Mouse (Mus musculus) urinary bladder, postnatal 14 days (tissue): Measurements from ENCODE around the gene Ncbp2.
"Not testable (repeated sequence)": the region's sequence is repeated elsewhere in the genome, so short reads cannot be mapped to it uniquely, and the experiment has no call there.

Experiments used
- DNase-seq: peaks from one replicate; pipeline ENCODE4 v3.0.0; 2021; ENCODE audit warnings: low spot score

Gene Ncbp2

GRCm38 (mm10) chr16:31935091-31935979 is 13.0 kb upstream of the Ncbp2 start:
- DNase-seq = no peak

- no peak for DNase-seq
Measured at GRCm38 (mm10) chr16:31936568-31936967, 11.7 kb upstream of the Ncbp2 start.

GRCm38 (mm10) chr16:31938856-31939255 is 9.5 kb upstream of the Ncbp2 start:
- no peak for DNase-seq

GRCm38 (mm10) chr16:31940586-31940985 is 7.7 kb upstream of the Ncbp2 start:
- no peak for DNase-seq

- DNase-seq = peak; percentile 81
Measured at GRCm38 (mm10) chr16:31943980-31944379, 4.3 kb upstream of the Ncbp2 start.

GRCm38 (mm10) chr16:31944698-31945255 is 3.5 kb upstream of the Ncbp2 start:
- DNase-seq = no peak

GRCm38 (mm10) chr16:31945372-31945771 is 2.9 kb upstream of the Ncbp2 start:
- no peak for DNase-seq

GRCm38 (mm10) chr16:31945986-31946385 is 2.3 kb upstream of the Ncbp2 start:
- not testable (repeated sequence) for DNase-seq

GRCm38 (mm10) chr16:31947333-31947732 is 980 bp upstream of the Ncbp2 start:
- DNase-seq = no peak

GRCm38 (mm10) chr16:31947901-31948316 is 404 bp upstream of the Ncbp2 start:
- DNase-seq = no peak

GRCm38 (mm10) chr16:31963224-31963623 is 14.9 kb downstream of the Ncbp2 start:
- no peak for DNase-seq

- no peak for DNase-seq
Measured at GRCm38 (mm10) chr16:31975258-31975657, 26.9 kb downstream of the Ncbp2 start.

GRCm38 (mm10) chr16:31979501-31979900 is 31.2 kb downstream of the Ncbp2 start:
- DNase-seq = no peak

- no peak for DNase-seq
Measured at GRCm38 (mm10) chr16:31980946-31981345, 32.6 kb downstream of the Ncbp2 start.

GRCm38 (mm10) chr16:31992039-31992438 is 43.7 kb downstream of the Ncbp2 start:
- no peak for DNase-seq

GRCm38 (mm10) chr16:31993195-31993594 is 44.9 kb downstream of the Ncbp2 start:
- DNase-seq = no peak

GRCm38 (mm10) chr16:31993946-31994345 is 45.6 kb downstream of the Ncbp2 start:
- no peak for DNase-seq

- no peak for DNase-seq
Measured at GRCm38 (mm10) chr16:31996371-31996770, 48.1 kb downstream of the Ncbp2 start.

- peak; percentile 94 for DNase-seq
Measured at GRCm38 (mm10) chr16:32002509-32003477, 54.5 kb downstream of the Ncbp2 start, which contains the start of gene Senp5. TSS of gene Senp5 (minus strand) at chr16:32003287.

- DNase-seq = no peak
Measured at GRCm38 (mm10) chr16:32004731-32005130, 56.4 kb downstream of the Ncbp2 start.

- DNase-seq = no peak
Measured at GRCm38 (mm10) chr16:32008529-32009293, 60.4 kb downstream of the Ncbp2 start.
